Mouse (Mus musculus) cerebellum, postnatal 4 days (tissue): ENCODE measurements around the gene Sorbs2.
A peak's percentile ranks its signal among the peaks of the same experiment; 100 is the strongest.
"Not testable (repeated sequence)": the region's sequence is repeated elsewhere in the genome, so short reads cannot be mapped to it uniquely, and the experiment has no call there.

Source experiments
- DNase-seq, 2 experiments: peaks; one replicate each; pipeline ENCODE4 v3.0.0; 2022; ENCODE audit warnings: low spot score in 2 of 2, mixed read lengths in 1 of 2

Sorbs2 gene

GRCm38 (mm10) chr8:45843306-45843705 lies 335.7 kb downstream of the Sorbs2 start:
- DNase-seq = peak in 1 of 2 experiments; percentile 10

- peak in 1 of 2 experiments; percentile 69 for DNase-seq
These were observed 336.7 kb downstream of the Sorbs2 start for GRCm38 (mm10) chr8:45844097-45844885.

- peak in 1 of 2 experiments; percentile 4 for DNase-seq
These were observed 337.4 kb downstream of the Sorbs2 start for GRCm38 (mm10) chr8:45844911-45845481.

- peak in 1 of 2 experiments; percentile 10 for DNase-seq
These were observed 338.3 kb downstream of the Sorbs2 start for GRCm38 (mm10) chr8:45845906-45846305.

GRCm38 (mm10) chr8:45855118-45855517 lies 347.5 kb downstream of the Sorbs2 start:
- DNase-seq = no peak

- no peak for DNase-seq
These were observed 350.1 kb downstream of the Sorbs2 start for GRCm38 (mm10) chr8:45857734-45858133.

GRCm38 (mm10) chr8:45858391-45858790 lies 350.8 kb downstream of the Sorbs2 start:
- DNase-seq = no peak

GRCm38 (mm10) chr8:45871587-45871986 lies 364.0 kb downstream of the Sorbs2 start:
- not testable (repeated sequence) for DNase-seq

- no peak for DNase-seq
These were observed 364.5 kb downstream of the Sorbs2 start for GRCm38 (mm10) chr8:45872077-45872476.

GRCm38 (mm10) chr8:45874945-45875626 lies 367.5 kb downstream of the Sorbs2 start:
- peak; percentile 45 to 69 for DNase-seq

GRCm38 (mm10) chr8:45876397-45876796 lies 368.8 kb downstream of the Sorbs2 start:
- DNase-seq = no peak
